Mouse (Mus musculus): Measurements from ENCODE around the gene Mup7. TPM values are rescaled to one million over a fixed set of nuclear protein-coding genes. Genes with fewer than 3 reads are reported as not detected.
"Not testable (repeated sequence)": the region's sequence is repeated elsewhere in the genome, so short reads cannot be mapped to it uniquely, and the experiment has no call there.

The Mup7 gene
- not detected in 2 replicates for total RNA-seq (2017)

DNA sequence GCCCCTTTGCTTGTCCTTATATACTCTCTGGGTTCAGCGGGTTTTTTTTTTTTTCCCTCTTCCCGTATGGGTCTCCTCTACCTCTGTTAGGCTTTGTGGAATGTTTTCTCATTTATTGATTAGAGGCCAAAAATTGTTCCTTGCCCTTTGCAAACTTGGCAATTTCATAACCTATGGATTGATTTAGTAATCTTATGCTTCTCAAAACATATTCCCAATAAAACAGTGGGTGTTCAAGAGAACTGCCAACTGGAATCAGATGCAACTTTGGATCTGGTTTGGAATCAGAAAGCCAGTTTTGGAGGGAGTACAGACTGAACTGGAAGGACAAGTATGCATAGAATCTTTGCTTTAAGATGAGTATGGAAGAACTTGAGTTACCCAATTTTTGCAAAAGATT lies at the start of gene Mup7:
Gene Mup7 (minus strand): TSS at position 101 of the 400 bp plus-strand sequence.
- ATAC-seq (replicated peaks in 1 of 2; ENCODE audit: insufficient read depth in 1 of 2, low FRiP score in 2 of 2, low TSS enrichment in 1 of 2, low read depth in 1 of 2, poor library complexity in 2 of 2, severe bottlenecking in 2 of 2), result not testable (repeated sequence)

DNA sequence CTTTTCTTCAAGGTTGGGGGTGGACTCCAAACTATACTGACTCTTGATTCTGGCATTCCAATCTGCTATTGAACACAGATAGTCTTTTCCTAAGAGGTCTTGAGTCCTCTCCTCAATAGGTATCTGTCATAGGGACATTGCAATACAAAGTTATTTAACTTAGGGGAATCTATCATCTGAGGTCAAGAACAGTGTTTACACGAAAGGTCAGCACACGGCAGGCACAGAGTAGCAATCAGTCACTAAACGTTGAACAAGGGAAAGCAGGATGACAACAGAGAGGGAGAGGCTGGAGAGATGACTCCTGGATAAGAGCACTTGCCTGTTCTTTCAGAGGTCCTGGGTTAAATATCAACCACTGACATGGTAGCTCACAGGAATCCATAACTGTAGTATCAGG lies 9.6 kb upstream of the Mup7 start:
- ATAC-seq (replicated peaks in 1 of 2; ENCODE audit: insufficient read depth in 1 of 2, low FRiP score in 2 of 2, low TSS enrichment in 1 of 2, low read depth in 1 of 2, poor library complexity in 2 of 2, severe bottlenecking in 2 of 2), result not testable (repeated sequence)

DNA sequence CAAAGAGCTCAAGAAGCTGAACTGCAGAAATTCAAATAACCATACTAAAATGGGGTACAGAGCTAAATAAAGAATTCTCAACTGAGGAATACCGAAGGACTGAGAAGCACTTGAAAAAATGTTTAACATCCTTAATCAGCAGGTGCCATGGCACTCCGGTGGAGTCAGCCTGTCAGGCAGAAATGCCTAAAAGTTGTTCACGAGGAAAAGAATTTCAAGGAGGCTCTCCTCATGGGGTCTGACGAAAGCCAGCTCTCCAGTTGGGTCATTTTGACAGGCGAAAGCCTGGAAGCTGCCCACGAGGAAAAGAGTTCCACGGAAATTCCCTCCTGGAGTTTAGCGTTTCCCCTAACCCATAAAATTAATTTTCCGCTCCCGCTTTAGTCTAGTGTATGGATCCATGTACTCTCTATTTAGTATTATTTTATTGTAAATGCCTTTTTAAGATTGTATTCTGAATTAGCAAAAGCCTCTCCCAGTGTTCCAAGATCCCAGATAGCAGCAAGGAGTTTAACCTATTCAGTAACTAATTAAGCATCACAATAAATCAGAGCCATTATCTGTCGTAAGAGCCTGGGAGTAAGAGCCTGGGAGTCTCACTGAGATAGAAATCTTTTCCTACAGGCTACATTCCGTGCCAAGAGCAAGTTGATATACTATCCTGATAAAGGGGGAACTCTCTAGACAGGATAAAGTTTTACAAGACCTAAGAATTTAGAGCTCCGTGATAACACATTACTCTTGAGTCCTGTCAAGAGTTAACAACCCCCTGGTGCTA lies 40.8 kb downstream of the Mup7 start:
- ATAC-seq (replicated peaks in 1 of 2; ENCODE audit: insufficient read depth in 1 of 2, low FRiP score in 2 of 2, low TSS enrichment in 1 of 2, low read depth in 1 of 2, poor library complexity in 2 of 2, severe bottlenecking in 2 of 2), result not testable (repeated sequence)

DNA sequence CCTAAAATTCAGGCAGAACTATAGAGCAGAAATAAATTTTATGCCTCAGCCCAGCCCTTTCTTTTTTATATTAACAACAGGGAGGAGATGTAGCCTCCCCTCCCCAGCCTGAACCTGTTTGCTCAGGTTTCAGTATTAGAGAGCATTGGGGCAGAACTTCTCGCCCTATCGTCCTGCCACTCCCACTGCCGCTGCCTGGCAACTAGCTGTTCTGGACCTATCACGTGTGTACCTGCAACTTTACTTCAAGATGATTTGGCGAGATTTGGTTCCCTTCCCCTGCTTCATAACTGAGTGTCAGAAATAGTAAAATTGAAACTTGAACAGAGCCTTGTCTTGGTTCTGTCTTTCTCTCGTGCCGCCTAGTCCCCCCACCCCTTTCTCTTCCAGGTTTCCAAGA lies 50.1 kb downstream of the Mup7 start:
- ATAC-seq (replicated peaks in 1 of 2; ENCODE audit: insufficient read depth in 1 of 2, low FRiP score in 2 of 2, low TSS enrichment in 1 of 2, low read depth in 1 of 2, poor library complexity in 2 of 2, severe bottlenecking in 2 of 2), result not testable (repeated sequence)

Other genes with a start within 250 kb of the Mup7 start
- gene Slc46a2, start 155.4 kb downstream of the Mup7 start, total RNA-seq (2017), result not detected in 2 replicates
- not detected in 2 replicates for gene Mup4, start 109.8 kb downstream of the Mup7 start, total RNA-seq (2017)
- gene Mup6, start 106.2 kb downstream of the Mup7 start, total RNA-seq (2017), result not detected in 2 replicates
- not detected in 2 replicates for gene Mup2, start 83.8 kb upstream of the Mup7 start, total RNA-seq (2017)
- gene Mup8, start 152.1 kb upstream of the Mup7 start, total RNA-seq (2017), result not detected in 2 replicates

Measured in hematopoietic stem cell, adult 5-6 weeks (primary cell).